Mouse (Mus musculus): ENCODE measurements at regions not wholly inside any gene's neighbourhood (a gene's known extent, or its start where the extent isn't known, plus 50 kb on each side); places are given as distances from the start of the nearest gene placed in this dataset.
A peak's percentile ranks its signal among the peaks of the same experiment; 100 is the strongest.

GRCm38 (mm10) chr3:4226986-4227385, 1523.6 kb upstream of the Gm8797 start:
- DNase-seq (ENCODE audit: low spot score, missing footprints) (no peak), ATAC-seq (ENCODE audit: low FRiP score) (no peak)
- H3K9me3 ChIP-seq (ENCODE audit: control insufficient read depth, low read length), result no peaks in the 10 kb centered on the region
- H3K27me3 ChIP-seq (ENCODE audit: control insufficient read depth, insufficient read depth, low read length), result no peaks in the 10 kb centered on the region
- 75% methylated on average over 2 of the region's 2 CpGs for WGBS
- no peak overlapping the region for H3K9ac ChIP-seq (ENCODE audit: low read length)
- no peak overlapping the region for H3K4me3 ChIP-seq (ENCODE audit: low read depth, low read length)
- no peaks in the 10 kb centered on the region for H3K36me3 ChIP-seq (ENCODE audit: control insufficient read depth, insufficient read depth, low read length)
- H3K4me2 ChIP-seq, result no peak overlapping the region
- H3K4me1 ChIP-seq (ENCODE audit: control insufficient read depth, insufficient read depth, low read length), result no peaks in the 10 kb centered on the region
- H3K27ac ChIP-seq (ENCODE audit: low read depth, low read length), result no peak overlapping the region

- WGBS, result 100% methylated on average over 1 of the region's 1 CpGs
- ATAC-seq (ENCODE audit: low FRiP score) (no peak), DNase-seq (ENCODE audit: low spot score, missing footprints) (no peak)
- H3K4me3 ChIP-seq (ENCODE audit: low read depth, low read length), result no peak overlapping the region
- no peak overlapping the region for H3K9ac ChIP-seq (ENCODE audit: low read length)
- no peaks in the 10 kb centered on the region for H3K9me3 ChIP-seq (ENCODE audit: control insufficient read depth, low read length)
- H3K4me2 ChIP-seq, result no peak overlapping the region
- H3K36me3 ChIP-seq (ENCODE audit: control insufficient read depth, insufficient read depth, low read length), result no peaks in the 10 kb centered on the region
- H3K27me3 ChIP-seq (ENCODE audit: control insufficient read depth, insufficient read depth, low read length), result no peaks in the 10 kb centered on the region
- no peaks in the 10 kb centered on the region for H3K4me1 ChIP-seq (ENCODE audit: control insufficient read depth, insufficient read depth, low read length)
- H3K27ac ChIP-seq (ENCODE audit: low read depth, low read length), result no peak overlapping the region
Observed at GRCm38 (mm10) chr3:4271361-4271760, 1479.2 kb upstream of the Gm8797 start.

DNA sequence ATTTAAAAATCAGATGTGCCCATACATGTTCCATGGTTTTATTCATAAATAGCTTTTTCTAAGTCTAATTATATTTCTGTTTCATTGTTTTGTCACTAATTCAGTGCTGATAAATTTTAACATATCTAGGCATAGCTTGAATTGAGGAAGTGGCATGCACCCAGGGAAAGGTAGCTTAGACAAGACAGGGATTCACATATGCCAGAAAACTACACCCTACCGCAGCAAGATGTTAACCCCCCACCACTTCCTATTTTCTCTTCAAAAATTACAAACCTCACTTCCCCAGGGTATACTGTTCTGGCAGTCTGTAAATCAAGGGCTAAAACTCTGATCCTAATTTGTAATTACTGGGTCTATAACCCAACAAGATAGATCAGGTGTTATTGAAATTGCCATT, 1476.0 kb upstream of the Gm8797 start:
- H3K9me3 ChIP-seq (ENCODE audit: control insufficient read depth, low read length), result no peaks in the 10 kb centered on the region
- no peaks in the 10 kb centered on the region for H3K27me3 ChIP-seq (ENCODE audit: control insufficient read depth, insufficient read depth, low read length)
- 0 out of 2 replicates have a peak, but pooled peaks cover 2% of the 10 kb centered on the region for H3K4me1 ChIP-seq (ENCODE audit: control insufficient read depth, insufficient read depth, low read length)
- no peak overlapping the region for H3K27ac ChIP-seq (ENCODE audit: low read depth, low read length)
- H3K4me3 ChIP-seq (ENCODE audit: low read depth, low read length), result no peak overlapping the region
- no peak overlapping the region for H3K4me2 ChIP-seq
- H3K36me3 ChIP-seq (ENCODE audit: control insufficient read depth, insufficient read depth, low read length), result no peaks in the 10 kb centered on the region
- H3K9ac ChIP-seq (ENCODE audit: low read length), result no peak overlapping the region
- no peak for ATAC-seq (ENCODE audit: low FRiP score)
- no peak for DNase-seq (ENCODE audit: low spot score, missing footprints)
- WGBS, result 83% methylated on average over 1 of the region's 1 CpGs

DNA sequence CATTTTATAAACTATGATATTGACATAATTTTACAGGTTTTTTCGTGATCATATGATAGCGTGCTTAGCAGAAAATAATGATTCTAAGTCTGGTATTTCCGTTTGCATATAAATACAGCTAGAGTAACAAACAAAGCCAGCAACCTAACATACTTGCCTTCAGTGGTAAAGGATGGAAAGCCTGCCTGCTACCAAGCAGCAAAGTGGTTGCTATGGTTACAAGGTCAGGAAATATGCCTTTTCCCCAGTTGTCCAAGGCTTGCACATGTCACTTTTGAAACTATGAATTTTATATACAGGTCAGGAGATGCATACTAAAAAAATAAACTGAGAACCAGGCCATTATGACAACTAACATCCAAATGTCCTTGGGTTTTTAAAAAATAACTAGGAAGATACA, 1472.6 kb upstream of the Gm8797 start:
- Histone ChIP-seq H3K36me3 (ENCODE audit: control insufficient read depth, insufficient read depth, low read length) (no peaks in the 10 kb centered on the region), H3K9ac (ENCODE audit: low read length) (no peak overlapping the region), H3K4me2 (no peak overlapping the region), H3K27me3 (ENCODE audit: control insufficient read depth, insufficient read depth, low read length) (no peaks in the 10 kb centered on the region), H3K4me1 (ENCODE audit: control insufficient read depth, insufficient read depth, low read length) (peaks cover 4% of the 10 kb centered on the region; the same call in 1 of the 2 replicates), H3K9me3 (ENCODE audit: control insufficient read depth, low read length) (no peaks in the 10 kb centered on the region), H3K27ac (ENCODE audit: low read depth, low read length) (no peak overlapping the region), H3K4me3 (ENCODE audit: low read depth, low read length) (no peak overlapping the region)
- 17% methylated on average over 3 of the region's 3 CpGs for WGBS
- DNase-seq (ENCODE audit: low spot score, missing footprints), result peak; percentile 84
- ATAC-seq (ENCODE audit: low FRiP score), result peak; percentile 85

- no peaks in the 10 kb centered on the region for H3K27me3 ChIP-seq (ENCODE audit: control insufficient read depth, insufficient read depth, low read length)
- DNase-seq (ENCODE audit: low spot score, missing footprints), result peak; percentile 87
- no peak overlapping the region for H3K4me3 ChIP-seq (ENCODE audit: low read depth, low read length)
- peak overlapping the region; percentile 40; the same call in 1 of the 2 replicates for H3K27ac ChIP-seq (ENCODE audit: low read depth, low read length)
- no peak overlapping the region for H3K9ac ChIP-seq (ENCODE audit: low read length)
- peaks cover 4% of the 10 kb centered on the region; the same call in 1 of the 2 replicates for H3K4me1 ChIP-seq (ENCODE audit: control insufficient read depth, insufficient read depth, low read length)
- H3K9me3 ChIP-seq (ENCODE audit: control insufficient read depth, low read length), result no peaks in the 10 kb centered on the region
- no peaks in the 10 kb centered on the region for H3K36me3 ChIP-seq (ENCODE audit: control insufficient read depth, insufficient read depth, low read length)
- WGBS, result 15% methylated on average over 6 of the region's 6 CpGs
- no peak overlapping the region for H3K4me2 ChIP-seq
- peak; percentile 68 for ATAC-seq (ENCODE audit: low FRiP score)
Observed at GRCm38 (mm10) chr3:4280366-4281020, 1470.1 kb upstream of the Gm8797 start.

- Histone ChIP-seq H3K27ac (ENCODE audit: low read depth, low read length) (no peak overlapping the region), H3K36me3 (ENCODE audit: control insufficient read depth, insufficient read depth, low read length) (no peaks in the 10 kb centered on the region), H3K27me3 (ENCODE audit: control insufficient read depth, insufficient read depth, low read length) (no peaks in the 10 kb centered on the region), H3K4me3 (ENCODE audit: low read depth, low read length) (no peak overlapping the region), H3K4me1 (ENCODE audit: control insufficient read depth, insufficient read depth, low read length) (peaks cover 4% of the 10 kb centered on the region; the same call in 1 of the 2 replicates), H3K9me3 (ENCODE audit: control insufficient read depth, low read length) (no peaks in the 10 kb centered on the region), H3K4me2 (no peak overlapping the region), H3K9ac (ENCODE audit: low read length) (no peak overlapping the region)
- 11% methylated on average over 1 of the region's 1 CpGs for WGBS
- peak; percentile 83 for DNase-seq (ENCODE audit: low spot score, missing footprints)
- ATAC-seq (ENCODE audit: low FRiP score), result 0 out of 2 replicates have a peak, but pooled peaks have one; percentile 38
Observed at GRCm38 (mm10) chr3:4281092-4281491, 1469.5 kb upstream of the Gm8797 start.

DNA sequence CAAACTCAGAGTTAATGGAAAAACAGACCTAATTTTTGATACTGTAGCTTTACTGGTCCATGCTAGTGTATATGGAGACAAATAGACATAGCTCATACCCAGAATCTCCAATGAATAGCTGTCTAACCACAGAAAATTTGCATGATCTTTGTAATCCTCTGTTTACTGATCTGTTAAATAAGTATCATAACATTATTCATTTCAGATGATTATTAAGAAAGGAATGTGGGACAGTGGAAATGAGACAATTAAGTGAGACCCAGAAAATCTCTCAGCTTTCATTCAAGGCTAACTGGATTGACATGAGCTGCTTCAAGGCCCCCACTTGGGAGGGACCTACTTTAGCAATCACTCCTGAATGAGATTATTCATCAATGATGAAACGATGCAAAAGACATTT, 1463.5 kb upstream of the Gm8797 start:
- H3K9ac ChIP-seq (ENCODE audit: low read length), result no peak overlapping the region
- H3K36me3 ChIP-seq (ENCODE audit: control insufficient read depth, insufficient read depth, low read length), result no peaks in the 10 kb centered on the region
- H3K4me1 ChIP-seq (ENCODE audit: control insufficient read depth, insufficient read depth, low read length), result no peaks in the 10 kb centered on the region
- ATAC-seq (ENCODE audit: low FRiP score) (no peak), DNase-seq (ENCODE audit: low spot score, missing footprints) (no peak)
- H3K9me3 ChIP-seq (ENCODE audit: control insufficient read depth, low read length), result no peaks in the 10 kb centered on the region
- WGBS, result 88% methylated on average over 1 of the region's 1 CpGs
- no peaks in the 10 kb centered on the region for H3K27me3 ChIP-seq (ENCODE audit: control insufficient read depth, insufficient read depth, low read length)
- H3K27ac ChIP-seq (ENCODE audit: low read depth, low read length), result no peak overlapping the region
- H3K4me2 ChIP-seq, result no peak overlapping the region
- no peak overlapping the region for H3K4me3 ChIP-seq (ENCODE audit: low read depth, low read length)

DNA sequence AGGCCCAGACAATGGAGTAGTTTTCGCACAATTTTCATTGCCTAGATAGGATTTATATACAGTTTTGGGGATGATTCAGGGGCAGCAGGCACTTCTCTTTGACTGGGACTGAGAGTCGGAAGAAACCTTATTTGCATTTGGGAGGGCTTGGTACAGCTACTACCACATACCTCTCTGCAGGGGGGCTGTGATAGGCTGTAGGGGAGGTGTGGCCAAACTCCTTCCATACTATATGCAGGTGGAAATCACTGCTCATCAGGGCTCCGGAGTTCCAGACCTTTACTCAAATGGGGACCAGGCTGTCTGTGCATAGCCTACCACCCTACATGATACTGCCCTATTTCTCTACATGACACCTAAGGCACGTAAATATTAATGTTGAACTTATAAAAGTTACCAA, 1414.2 kb upstream of the Gm8797 start:
- no peak for ATAC-seq (ENCODE audit: low FRiP score)
- no peaks in the 10 kb centered on the region for H3K4me1 ChIP-seq (ENCODE audit: control insufficient read depth, insufficient read depth, low read length)
- no peaks in the 10 kb centered on the region for H3K9me3 ChIP-seq (ENCODE audit: control insufficient read depth, low read length)
- H3K27ac ChIP-seq (ENCODE audit: low read depth, low read length), result no peak overlapping the region
- no peaks in the 10 kb centered on the region for H3K36me3 ChIP-seq (ENCODE audit: control insufficient read depth, insufficient read depth, low read length)
- no peak overlapping the region for H3K4me3 ChIP-seq (ENCODE audit: low read depth, low read length)
- WGBS, result 84% methylated on average over 4 of the region's 4 CpGs
- DNase-seq (ENCODE audit: low spot score, missing footprints), result no peak
- H3K4me2 ChIP-seq, result no peak overlapping the region
- no peaks in the 10 kb centered on the region for H3K27me3 ChIP-seq (ENCODE audit: control insufficient read depth, insufficient read depth, low read length)
- no peak overlapping the region for H3K9ac ChIP-seq (ENCODE audit: low read length)

DNA sequence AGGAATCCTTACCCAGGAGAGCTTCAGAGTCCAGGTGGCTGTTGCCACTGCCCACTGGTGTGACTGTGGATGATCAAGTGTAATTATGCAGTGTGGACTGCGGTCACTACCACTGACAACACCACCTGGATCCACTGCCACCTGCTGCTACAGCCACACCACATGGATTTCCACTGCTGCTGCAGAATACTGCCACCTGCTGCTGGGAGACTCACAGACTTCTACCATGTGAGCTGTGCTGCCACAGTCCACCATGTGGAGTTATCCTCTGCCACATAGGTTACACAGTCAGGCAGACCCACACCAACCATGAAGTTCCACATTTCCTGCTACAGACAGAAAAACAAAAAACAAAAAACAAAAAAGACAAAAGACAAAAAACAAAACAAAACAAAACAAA, 1411.5 kb upstream of the Gm8797 start:
- Histone ChIP-seq H3K27me3 (ENCODE audit: control insufficient read depth, insufficient read depth, low read length) (no peaks in the 10 kb centered on the region), H3K36me3 (ENCODE audit: control insufficient read depth, insufficient read depth, low read length) (no peaks in the 10 kb centered on the region), H3K4me3 (ENCODE audit: low read depth, low read length) (no peak overlapping the region), H3K27ac (ENCODE audit: low read depth, low read length) (no peak overlapping the region), H3K4me2 (no peak overlapping the region), H3K4me1 (ENCODE audit: control insufficient read depth, insufficient read depth, low read length) (no peaks in the 10 kb centered on the region), H3K9ac (ENCODE audit: low read length) (no peak overlapping the region), H3K9me3 (ENCODE audit: control insufficient read depth, low read length) (no peaks in the 10 kb centered on the region)
- DNase-seq (ENCODE audit: low spot score, missing footprints), result no peak
- peak; percentile 40; the same call in 1 of the 2 replicates for ATAC-seq (ENCODE audit: low FRiP score)
- WGBS, result 89% methylated on average over 1 of the region's 1 CpGs

All from midbrain, embryonic 11.5 days (tissue).